8 mouse cellular contexts compared by ENCODE assay signal in the genomic region with DNA sequence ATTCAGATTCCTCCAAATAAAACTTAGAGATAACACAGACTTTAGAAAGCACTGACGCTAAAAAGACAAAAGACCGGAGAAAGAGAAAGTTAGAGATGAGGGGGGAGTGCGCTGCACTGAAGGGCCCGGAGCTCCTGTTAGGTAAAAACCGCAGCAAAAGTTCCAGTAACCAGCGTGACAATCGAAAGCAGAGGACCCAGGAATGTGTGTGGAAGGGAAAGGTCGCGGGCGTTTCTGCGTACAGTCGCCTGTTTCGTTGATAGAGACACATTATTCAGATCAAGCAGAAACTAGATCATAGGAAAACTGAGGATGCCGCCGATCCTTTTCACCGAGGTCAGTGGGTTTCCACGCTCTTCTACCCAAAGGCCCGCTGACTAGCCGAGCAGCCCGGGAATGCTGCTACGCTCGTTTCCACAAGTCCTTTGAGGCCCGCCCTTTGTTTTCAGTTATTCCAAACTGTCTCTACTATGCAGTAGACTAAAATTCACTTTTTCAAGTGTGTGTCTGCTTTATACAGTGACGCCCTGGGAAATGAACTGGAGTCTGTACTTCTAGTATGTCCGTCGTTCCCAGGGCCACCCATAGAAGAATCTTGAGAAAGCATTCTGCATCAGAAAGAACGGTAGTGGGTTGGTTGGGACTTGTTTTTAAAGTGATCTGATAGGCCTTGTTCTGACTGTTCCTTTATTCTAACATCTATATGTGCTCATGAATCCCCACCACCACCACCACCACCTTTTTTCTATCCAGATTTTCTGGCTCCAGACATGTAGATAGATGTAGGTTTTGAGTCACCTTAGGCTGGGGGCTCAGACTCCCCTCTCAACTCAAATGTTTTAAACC. TPM values are rescaled to one million over a fixed set of nuclear protein-coding genes. Genes with fewer than 3 reads are reported as not detected.
A peak's percentile ranks its signal among the peaks of the same experiment; 100 is the strongest.
DNase-seq lines count a peak whose midpoint lies in the region; ATAC-seq and TF ChIP-seq lines count a peak whose summit lies in the region.

No protein-coding gene starts in this region.

- DNase-seq in gastrocnemius, adult 8-10 months (ENCODE audit: low spot score in 2 of 2), result peak; percentile 25 to 27
- DNase-seq in gastrocnemius, postnatal 25 days, result no peak
- peak; percentile 65 for DNase-seq in NIH3T3 (ENCODE audit: low read depth)
- DNase-seq in embryonic facial prominence, embryonic 14.5 days (ENCODE audit: low spot score), result peak; percentile 74
- peak; percentile 59 to 75 for DNase-seq in heart, postnatal 36 days
- DNase-seq in limb, embryonic 11.5 days (ENCODE audit: low spot score), result peak; percentile 75
- peak; percentile 97 for DNase-seq in midbrain, embryonic 11.5 days (ENCODE audit: low spot score, missing footprints)
- DNase-seq in thymus, adult 2 months, result peak; percentile 54

- TF ChIP-seq POLR2A in thymus, adult 2 months (IDR thresholded peaks at IDR 0.05; ENCODE audit: control insufficient read depth, extremely low read depth, insufficient read depth, low read length, poor library complexity), result no peak

- H3K4me3 ChIP-seq in embryonic facial prominence, embryonic 14.5 days (ENCODE audit: low read depth, low read length), result peak overlapping the region; percentile 59
- peak overlapping the region; percentile 30 for H3K4me3 ChIP-seq in limb, embryonic 11.5 days (ENCODE audit: low read depth, low read length)
- H3K4me3 ChIP-seq in midbrain, embryonic 11.5 days (ENCODE audit: low read depth, low read length), result peak overlapping the region; percentile 55
- H3K4me3 ChIP-seq in thymus, adult 2 months (ENCODE audit: control insufficient read depth, insufficient read depth, low read length), result peak overlapping the region; percentile 75

- 6% methylated on average over 27 of the region's 27 CpGs for WGBS in embryonic facial prominence, embryonic 14.5 days
- WGBS in limb, embryonic 11.5 days, result 14% methylated on average over 27 of the region's 27 CpGs
- WGBS in midbrain, embryonic 11.5 days, result 9% methylated on average over 27 of the region's 27 CpGs
- WGBS in thymus, adult 2 months, result 2% methylated on average over 27 of the region's 27 CpGs

- H3K27ac ChIP-seq in embryonic facial prominence, embryonic 14.5 days (replicated peaks; ENCODE audit: low read depth, low read length), result peak overlapping the region; percentile 99
- peak overlapping the region; percentile 99 for H3K27ac ChIP-seq in limb, embryonic 11.5 days (replicated peaks; ENCODE audit: low read depth, low read length)
- peak overlapping the region; percentile 98 for H3K27ac ChIP-seq in midbrain, embryonic 11.5 days (ENCODE audit: low read depth, low read length)
- peak overlapping the region; percentile 94 for H3K27ac ChIP-seq in thymus, adult 2 months (ENCODE audit: control insufficient read depth, insufficient read depth, low read length)

- peak; percentile 16; the same call in 1 of the 2 replicates for ATAC-seq in embryonic facial prominence, embryonic 14.5 days (ENCODE audit: low read depth)
- no peak for ATAC-seq in limb, embryonic 11.5 days (ENCODE audit: insufficient number of reproducible peaks, low FRiP score, low TSS enrichment, low read depth)
- peak; percentile 20; the same call in 1 of the 2 replicates for ATAC-seq in midbrain, embryonic 11.5 days (ENCODE audit: low FRiP score)

- no peak for TF ChIP-seq CTCF in thymus, adult 2 months (IDR thresholded peaks at IDR 0.05; ENCODE audit: borderline replicate concordance, control insufficient read depth, extremely low read depth, insufficient read depth, low read length, poor library complexity)

- H3K4me2 ChIP-seq in embryonic facial prominence, embryonic 14.5 days (ENCODE audit: low read depth, low read length), result peak overlapping the region; percentile 76
- peak overlapping the region; percentile 83 for H3K4me2 ChIP-seq in limb, embryonic 11.5 days (ENCODE audit: low read depth, severe bottlenecking)
- peak overlapping the region; percentile 83 for H3K4me2 ChIP-seq in midbrain, embryonic 11.5 days

- H3K9me3 ChIP-seq in embryonic facial prominence, embryonic 14.5 days (ENCODE audit: control insufficient read depth, low read length), result no peaks in the 10 kb centered on the region
- H3K9me3 ChIP-seq in limb, embryonic 11.5 days (ENCODE audit: control insufficient read depth, low read length), result no peaks in the 10 kb centered on the region
- H3K9me3 ChIP-seq in midbrain, embryonic 11.5 days (ENCODE audit: control insufficient read depth, low read length), result no peaks in the 10 kb centered on the region

- intact Hi-C loops in heart, postnatal 36 days (cut with DNase I), result loop anchor here (2.0 kb wide), 2 partner anchors 21 to 43 kb away; a partner anchor contains a TSS

- peak overlapping the region; percentile 75 for H3K9ac ChIP-seq in embryonic facial prominence, embryonic 14.5 days (ENCODE audit: low read depth, low read length)
- H3K9ac ChIP-seq in limb, embryonic 11.5 days (ENCODE audit: low read length), result peak overlapping the region; percentile 66
- H3K9ac ChIP-seq in midbrain, embryonic 11.5 days (ENCODE audit: low read length), result peak overlapping the region; percentile 90

- H3K4me1 ChIP-seq in embryonic facial prominence, embryonic 14.5 days (ENCODE audit: control insufficient read depth, insufficient read depth, low read length), result peaks cover 18% of the 10 kb centered on the region
- peaks cover 17% of the 10 kb centered on the region for H3K4me1 ChIP-seq in limb, embryonic 11.5 days (ENCODE audit: control insufficient read depth, insufficient read depth, low read length)
- H3K4me1 ChIP-seq in midbrain, embryonic 11.5 days (ENCODE audit: control insufficient read depth, insufficient read depth, low read length), result peaks cover 27% of the 10 kb centered on the region
- peaks cover 15% of the 10 kb centered on the region for H3K4me1 ChIP-seq in thymus, adult 2 months (replicated peaks; ENCODE audit: control insufficient read depth, insufficient read depth, low read length)

- H3K36me3 ChIP-seq in embryonic facial prominence, embryonic 14.5 days (ENCODE audit: control insufficient read depth, insufficient read depth, low read length), result no peaks in the 10 kb centered on the region
- no peaks in the 10 kb centered on the region for H3K36me3 ChIP-seq in limb, embryonic 11.5 days (ENCODE audit: control insufficient read depth, insufficient read depth, low read length)
- H3K36me3 ChIP-seq in midbrain, embryonic 11.5 days (ENCODE audit: control insufficient read depth, insufficient read depth, low read length), result no peaks in the 10 kb centered on the region
- H3K36me3 ChIP-seq in thymus, adult 2 months (ENCODE audit: control insufficient read depth, insufficient read depth, low read length), result no peaks in the 10 kb centered on the region

- H3K27me3 ChIP-seq in embryonic facial prominence, embryonic 14.5 days (replicated peaks; ENCODE audit: control insufficient read depth, insufficient read depth, low read length), result no peaks in the 10 kb centered on the region
- H3K27me3 ChIP-seq in limb, embryonic 11.5 days (ENCODE audit: control insufficient read depth, insufficient read depth, low read length), result no peaks in the 10 kb centered on the region
- H3K27me3 ChIP-seq in midbrain, embryonic 11.5 days (ENCODE audit: control insufficient read depth, insufficient read depth, low read length), result no peaks in the 10 kb centered on the region
- no peaks in the 10 kb centered on the region for H3K27me3 ChIP-seq in thymus, adult 2 months (ENCODE audit: control insufficient read depth, insufficient read depth, low read length)

RNA-seq across cellular contexts. Expression of a gene that starts 0.7 kb away (rescaled TPM):
- total RNA-seq in gastrocnemius, adult 8-10 months (2022), result 1 to 10 TPM; 5.6 to 8.2 (median 6.8) TPM
- 1 to 10 TPM; 7.5 to 8.7 TPM for total RNA-seq in gastrocnemius, postnatal 25 days (2021)
- 6.9 TPM in 2 replicates for polyA plus RNA-seq in embryonic facial prominence, embryonic 14.5 days (2014; fragmentation: Nextera tagmentation; extraction: Ambion mirVana)
- total RNA-seq in heart, postnatal 36 days (2021), result 10 to 100 TPM; 14.0 to 17.5 TPM
- 5.4 and 5.7 TPM in 2 replicates for polyA plus RNA-seq in limb, embryonic 11.5 days (2014; fragmentation: Nextera tagmentation; extraction: Ambion mirVana)
- 5.0 and 5.4 TPM in 2 replicates for polyA plus RNA-seq in midbrain, embryonic 11.5 days (2014; fragmentation: Nextera tagmentation; extraction: Ambion mirVana)
- 87.7 and 101 TPM in 2 replicates for polyA plus RNA-seq in thymus, adult 2 months (2012; rRNA removed)

RNA-seq across cellular contexts. Expression of a gene that starts 4.7 kb away (rescaled TPM):
- total RNA-seq in gastrocnemius, adult 8-10 months (2022), result 10 to 100 TPM; 19.4 to 22.9 (median 20.8) TPM
- 10 to 100 TPM; 24.6 to 29.5 TPM for total RNA-seq in gastrocnemius, postnatal 25 days (2021)
- polyA plus RNA-seq in embryonic facial prominence, embryonic 14.5 days (2014; fragmentation: Nextera tagmentation; extraction: Ambion mirVana), result 44.3 and 57.8 TPM in 2 replicates
- 10 to 100 TPM; 36.6 to 38.6 TPM for total RNA-seq in heart, postnatal 36 days (2021)
- polyA plus RNA-seq in limb, embryonic 11.5 days (2014; fragmentation: Nextera tagmentation; extraction: Ambion mirVana), result 73.6 and 75.8 TPM in 2 replicates
- 94.4 and 97.1 TPM in 2 replicates for polyA plus RNA-seq in midbrain, embryonic 11.5 days (2014; fragmentation: Nextera tagmentation; extraction: Ambion mirVana)
- polyA plus RNA-seq in thymus, adult 2 months (2012; rRNA removed), result 1,135 and 1,442 TPM in 2 replicates

RNA-seq across cellular contexts. Expression of a gene that starts 5.8 kb away (rescaled TPM):
- 10 to 100 TPM; 18.8 to 38.2 (median 24.3) TPM for total RNA-seq in gastrocnemius, adult 8-10 months (2022)
- 10 to 100 TPM; 30.8 to 37.0 TPM for total RNA-seq in gastrocnemius, postnatal 25 days (2021)
- polyA plus RNA-seq in embryonic facial prominence, embryonic 14.5 days (2014; fragmentation: Nextera tagmentation; extraction: Ambion mirVana), result 8.9 and 12.7 TPM in 2 replicates
- total RNA-seq in heart, postnatal 36 days (2021), result 10 to 100 TPM; 51.8 to 59.2 TPM
- polyA plus RNA-seq in limb, embryonic 11.5 days (2014; fragmentation: Nextera tagmentation; extraction: Ambion mirVana), result 22.3 and 24.0 TPM in 2 replicates
- 18.3 and 26.8 TPM in 2 replicates for polyA plus RNA-seq in midbrain, embryonic 11.5 days (2014; fragmentation: Nextera tagmentation; extraction: Ambion mirVana)
- polyA plus RNA-seq in thymus, adult 2 months (2012; rRNA removed), result 163 and 177 TPM in 2 replicates

RNA-seq across cellular contexts. Expression of a gene that starts 17.3 kb away (rescaled TPM):
- total RNA-seq in gastrocnemius, adult 8-10 months (2022), result not detected
- not detected for total RNA-seq in gastrocnemius, postnatal 25 days (2021)
- 0.48 TPM in 1 of 2 replicates, not detected in the other for polyA plus RNA-seq in embryonic facial prominence, embryonic 14.5 days (2014; fragmentation: Nextera tagmentation; extraction: Ambion mirVana)
- not detected for total RNA-seq in heart, postnatal 36 days (2021)
- polyA plus RNA-seq in limb, embryonic 11.5 days (2014; fragmentation: Nextera tagmentation; extraction: Ambion mirVana), result 0.28 TPM in 1 of 2 replicates, not detected in the other
- polyA plus RNA-seq in midbrain, embryonic 11.5 days (2014; fragmentation: Nextera tagmentation; extraction: Ambion mirVana), result 1.1 and 2.7 TPM in 2 replicates
- polyA plus RNA-seq in thymus, adult 2 months (2012; rRNA removed), result not detected in 2 replicates

RNA-seq across cellular contexts. Expression of a gene that starts 18.5 kb away (rescaled TPM):
- 1 to 10 TPM in 3 of 4 experiments, not detected in 1; 2.7 to 5.0 (median 4.8) TPM for total RNA-seq in gastrocnemius, adult 8-10 months (2022)
- total RNA-seq in gastrocnemius, postnatal 25 days (2021), result 1 to 10 TPM; 4.9 to 5.7 TPM
- polyA plus RNA-seq in embryonic facial prominence, embryonic 14.5 days (2014; fragmentation: Nextera tagmentation; extraction: Ambion mirVana), result 19.8 and 22.0 TPM in 2 replicates
- 10 to 100 TPM in 1 of 2 experiments, 1 to 10 TPM in 1; 6.4 to 16.6 TPM for total RNA-seq in heart, postnatal 36 days (2021)
- 14.6 and 15.5 TPM in 2 replicates for polyA plus RNA-seq in limb, embryonic 11.5 days (2014; fragmentation: Nextera tagmentation; extraction: Ambion mirVana)
- 16.3 and 17.4 TPM in 2 replicates for polyA plus RNA-seq in midbrain, embryonic 11.5 days (2014; fragmentation: Nextera tagmentation; extraction: Ambion mirVana)
- polyA plus RNA-seq in thymus, adult 2 months (2012; rRNA removed), result 565 and 592 TPM in 2 replicates

Comparison
In these comparisons a context has a peak if more than half of its experiments do, and no peak if none do; other contexts are left out.
1. RNA of a gene that starts 0.7 kb away (polyA plus RNA-seq): 87.7 to 101 TPM in thymus, adult 2 months; 6.9 TPM in embryonic facial prominence, embryonic 14.5 days, 5.0 to 5.4 TPM in midbrain, embryonic 11.5 days and 5.4 to 5.7 TPM in limb, embryonic 11.5 days; every median in the first group is over 10 times any median in the second.
2. RNA of a gene that starts 4.7 kb away (polyA plus RNA-seq): 1,135 to 1,442 TPM in thymus, adult 2 months; 94.4 to 97.1 TPM in midbrain, embryonic 11.5 days, 73.6 to 75.8 TPM in limb, embryonic 11.5 days and 44.3 to 57.8 TPM in embryonic facial prominence, embryonic 14.5 days; every median in the first group is over 10 times any median in the second.
3. Peak in every context shown above with its lines, with median percentiles within 50 percentile points of each other: H3K27ac ChIP-seq, H3K4me2 ChIP-seq, H3K4me3 ChIP-seq and H3K9ac ChIP-seq.